Mouse (Mus musculus) neural tube, embryonic 13.5 days (tissue): ENCODE data around the gene Ikzf3. TPM values are rescaled to one million over a fixed set of nuclear protein-coding genes. Genes with fewer than 3 reads are reported as not detected.

Experiments used
- ATAC-seq: fragments of 200-750 bp; cut with Nextera tagmentation; 2 replicates; pipeline ENCODE4 v1.8.0; 2017; ENCODE audit warnings: low read depth, mild to moderate bottlenecking, moderate TSS enrichment, moderate library complexity
- H3K27ac ChIP-seq: fragments of 300-500 bp; sonication (generic); replicated peaks from 2 replicates; pipeline ENCODE4 v1.5.1; 2015; ENCODE audit warnings: moderate library complexity, mild to moderate bottlenecking, inconsistent platforms
- H3K27me3 ChIP-seq: fragments of 300-500 bp; sonication (generic); 2 replicates; pipeline ENCODE4 v1.6.1; 2015; ENCODE audit warnings: mild to moderate bottlenecking, inconsistent platforms
- H3K36me3 ChIP-seq: fragments of 300-500 bp; sonication (generic); 2 replicates; pipeline ENCODE4 v1.6.1; 2015; ENCODE audit warnings: mild to moderate bottlenecking, inconsistent platforms
- H3K4me1 ChIP-seq: fragments of 300-500 bp; sonication (generic); replicated peaks from 2 replicates; pipeline ENCODE4 v1.6.1; 2015; ENCODE audit warnings: inconsistent platforms
- H3K4me2 ChIP-seq: fragments of 300-500 bp; sonication (generic); 2 replicates; pipeline ENCODE4 v1.6.1; 2015; ENCODE audit warnings: inconsistent platforms, mild to moderate bottlenecking, moderate library complexity
- H3K4me3 ChIP-seq: fragments of 300-500 bp; sonication (generic); 2 replicates; pipeline ENCODE4 v1.5.1; 2015; ENCODE audit warnings: mild to moderate bottlenecking, inconsistent platforms
- H3K9ac ChIP-seq: fragments of 300-500 bp; sonication (generic); 2 replicates; pipeline ENCODE4 v1.6.1; 2015; ENCODE audit warnings: moderate library complexity, mild to moderate bottlenecking, inconsistent platforms
- H3K9me3 ChIP-seq: fragments of 300-500 bp; sonication (generic); 2 replicates; pipeline ENCODE4 v1.6.1; 2016; ENCODE audit warnings: inconsistent platforms
- WGBS: fragments of 180-500 bp; shearing (Covaris S2); methylation state at CpG from one replicate; pipeline ENCODE4 v1.1.7; 2015; 5-methylcytosine and 5-hydroxymethylcytosine counted together
- polyA plus RNA-seq: library from polyadenylated mRNA; unstranded; fragments of >200 nt; fragmentation: Nextera tagmentation; extraction: Ambion mirVana; gene quantifications from 2 replicates; pipeline ENCODE4 v1.2.1, GENCODE M21; 2015

Ikzf3 gene
- polyA plus RNA-seq, 1 experiment from 2014 or later: 0.31 TPM

- WGBS: 34% methylated on average over 7 of the region's 7 CpGs
- no peaks in the 10 kb centered on the region for H3K4me1 ChIP-seq
- H3K27me3 ChIP-seq: no peaks in the 10 kb centered on the region
- H3K27ac ChIP-seq: no peak overlapping the region
- H3K9me3 ChIP-seq: no peaks in the 10 kb centered on the region
- no peak overlapping the region for H3K4me3 ChIP-seq
- H3K9ac ChIP-seq: no peak overlapping the region
- ATAC-seq: no peak
- H3K36me3 ChIP-seq: no peaks in the 10 kb centered on the region
- H3K4me2 ChIP-seq: no peak overlapping the region
Measured at GRCm38 (mm10) chr11:98560942-98561341, 15.1 kb upstream of the Ikzf3 start.

- WGBS: 65% methylated on average over 12 of the region's 12 CpGs
- Histone ChIP-seq H3K4me3 (no peak overlapping the region), H3K36me3 (no peaks in the 10 kb centered on the region), H3K9ac (no peak overlapping the region), H3K4me2 (no peak overlapping the region), H3K4me1 (peaks cover 11% of the 10 kb centered on the region; the same call in 1 of the 2 replicates), H3K9me3 (no peaks in the 10 kb centered on the region), H3K27ac (no peak overlapping the region), H3K27me3 (peaks cover 3% of the 10 kb centered on the region)
- no peak for ATAC-seq
Measured at GRCm38 (mm10) chr11:98555124-98555700, 9.4 kb upstream of the Ikzf3 start.

GRCm38 (mm10) chr11:98553966-98554365 is 8.1 kb upstream of the Ikzf3 start:
- Histone ChIP-seq H3K27me3 (peaks cover 16% of the 10 kb centered on the region), H3K4me3 (no peak overlapping the region), H3K27ac (no peak overlapping the region), H3K9ac (no peak overlapping the region), H3K4me2 (no peak overlapping the region), H3K9me3 (no peaks in the 10 kb centered on the region), H3K36me3 (no peaks in the 10 kb centered on the region), H3K4me1 (peaks cover 11% of the 10 kb centered on the region; the same call in 1 of the 2 replicates)
- 85% methylated on average over 4 of the region's 4 CpGs for WGBS
- ATAC-seq: no peak

GRCm38 (mm10) chr11:98550975-98551828 is 5.4 kb upstream of the Ikzf3 start, which contains the start of gene Zpbp2:
TSS of gene Zpbp2 (plus strand) at chr11:98551097.
- Histone ChIP-seq H3K4me3 (peak within 1 kb of the TSS; percentile 67), H3K4me2 (peak within 1 kb of the TSS; percentile 71), H3K9ac (peak within 1 kb of the TSS; percentile 81), H3K9me3 (no peaks in the 10 kb centered on the region), H3K27me3 (peaks cover 44% of the 10 kb centered on the region), H3K4me1 (peaks cover 11% of the 10 kb centered on the region; the same call in 1 of the 2 replicates), H3K36me3 (no peaks in the 10 kb centered on the region), H3K27ac (peak within 1 kb of the TSS; percentile 92)
- ATAC-seq: peak; percentile 98
- under 1% methylated on average over 51 of the region's 51 CpGs for WGBS

- Histone ChIP-seq H3K4me2 (peak overlapping the region; percentile 71), H3K9ac (peak overlapping the region; percentile 81), H3K4me3 (peak overlapping the region; percentile 67), H3K27ac (peak overlapping the region; percentile 92), H3K4me1 (peaks cover 16% of the 10 kb centered on the region), H3K9me3 (no peaks in the 10 kb centered on the region), H3K27me3 (peaks cover 51% of the 10 kb centered on the region), H3K36me3 (no peaks in the 10 kb centered on the region)
- WGBS: 17% methylated on average over 20 of the region's 20 CpGs
- ATAC-seq: 0 out of 2 replicates have a peak, but pooled peaks have one; percentile 1
Measured at GRCm38 (mm10) chr11:98550311-98550974, 4.6 kb upstream of the Ikzf3 start.

GRCm38 (mm10) chr11:98549363-98549762 is 3.5 kb upstream of the Ikzf3 start:
- Histone ChIP-seq H3K4me2 (no peak overlapping the region), H3K9ac (no peak overlapping the region), H3K9me3 (no peaks in the 10 kb centered on the region), H3K4me1 (peaks cover 19% of the 10 kb centered on the region), H3K36me3 (no peaks in the 10 kb centered on the region), H3K27ac (no peak overlapping the region), H3K27me3 (peaks cover 61% of the 10 kb centered on the region), H3K4me3 (no peak overlapping the region)
- WGBS: 64% methylated on average over 4 of the region's 4 CpGs
- ATAC-seq: no peak

GRCm38 (mm10) chr11:98547308-98547693 is 1.5 kb upstream of the Ikzf3 start:
- no peaks in the 10 kb centered on the region for H3K9me3 ChIP-seq

GRCm38 (mm10) chr11:98546529-98547307 is 887 bp upstream of the Ikzf3 start:
- H3K9ac ChIP-seq: no peak overlapping the region
- no peak overlapping the region for H3K4me2 ChIP-seq
- peaks cover 84% of the 10 kb centered on the region for H3K27me3 ChIP-seq
- no peak for ATAC-seq
- no peaks in the 10 kb centered on the region for H3K36me3 ChIP-seq
- H3K27ac ChIP-seq: no peak overlapping the region
- WGBS: 44% methylated on average over 12 of the region's 12 CpGs
- no peaks in the 10 kb centered on the region for H3K9me3 ChIP-seq
- no peak overlapping the region for H3K4me3 ChIP-seq
- peaks cover 17% of the 10 kb centered on the region for H3K4me1 ChIP-seq

More at GRCm38 (mm10) chr11:98547308-98547693, 1.5 kb upstream of the Ikzf3 start:
- Histone ChIP-seq H3K4me3 (no peak overlapping the region), H3K4me1 (peaks cover 19% of the 10 kb centered on the region), H3K4me2 (no peak overlapping the region), H3K27ac (no peak overlapping the region), H3K36me3 (no peaks in the 10 kb centered on the region), H3K27me3 (peaks cover 78% of the 10 kb centered on the region), H3K9ac (no peak overlapping the region)
- ATAC-seq: no peak
- 57% methylated on average over 3 of the region's 3 CpGs for WGBS

- peaks cover 88% of the 10 kb centered on the region for H3K27me3 ChIP-seq
- peak overlapping the region; percentile 79 for H3K4me2 ChIP-seq
- no peak overlapping the region for H3K27ac ChIP-seq
- H3K4me3 ChIP-seq: peak overlapping the region; percentile 44
- ATAC-seq: no peak
- WGBS: 2% methylated on average over 16 of the region's 16 CpGs
- H3K9me3 ChIP-seq: no peaks in the 10 kb centered on the region
- H3K9ac ChIP-seq: peak overlapping the region; percentile 58
- H3K4me1 ChIP-seq: peaks cover 8% of the 10 kb centered on the region
- H3K36me3 ChIP-seq: no peaks in the 10 kb centered on the region
Measured at GRCm38 (mm10) chr11:98544890-98545677, 747 bp downstream of the Ikzf3 start.

GRCm38 (mm10) chr11:98543414-98543813 is 2.4 kb downstream of the Ikzf3 start:
- no peak overlapping the region for H3K4me3 ChIP-seq
- ATAC-seq: no peak
- H3K27me3 ChIP-seq: peaks cover 71% of the 10 kb centered on the region

GRCm38 (mm10) chr11:98542553-98542952 is 3.3 kb downstream of the Ikzf3 start:
- no peaks in the 10 kb centered on the region for H3K9me3 ChIP-seq
- H3K36me3 ChIP-seq: no peaks in the 10 kb centered on the region
- 74% methylated on average over 8 of the region's 8 CpGs for WGBS
- peaks cover 8% of the 10 kb centered on the region for H3K4me1 ChIP-seq
- H3K27me3 ChIP-seq: peaks cover 62% of the 10 kb centered on the region
- no peak overlapping the region for H3K9ac ChIP-seq
- H3K27ac ChIP-seq: no peak overlapping the region
- no peak overlapping the region for H3K4me3 ChIP-seq
- no peak overlapping the region for H3K4me2 ChIP-seq
- ATAC-seq: no peak

More at GRCm38 (mm10) chr11:98543414-98543813, 2.4 kb downstream of the Ikzf3 start:
- Histone ChIP-seq H3K27ac (no peak overlapping the region), H3K36me3 (no peaks in the 10 kb centered on the region), H3K4me1 (peaks cover 8% of the 10 kb centered on the region), H3K9me3 (no peaks in the 10 kb centered on the region), H3K9ac (no peak overlapping the region), H3K4me2 (no peak overlapping the region)
- 70% methylated on average over 1 of the region's 1 CpGs for WGBS
